Mouse (Mus musculus): ENCODE measurements around the gene Atg4a.

DNA sequence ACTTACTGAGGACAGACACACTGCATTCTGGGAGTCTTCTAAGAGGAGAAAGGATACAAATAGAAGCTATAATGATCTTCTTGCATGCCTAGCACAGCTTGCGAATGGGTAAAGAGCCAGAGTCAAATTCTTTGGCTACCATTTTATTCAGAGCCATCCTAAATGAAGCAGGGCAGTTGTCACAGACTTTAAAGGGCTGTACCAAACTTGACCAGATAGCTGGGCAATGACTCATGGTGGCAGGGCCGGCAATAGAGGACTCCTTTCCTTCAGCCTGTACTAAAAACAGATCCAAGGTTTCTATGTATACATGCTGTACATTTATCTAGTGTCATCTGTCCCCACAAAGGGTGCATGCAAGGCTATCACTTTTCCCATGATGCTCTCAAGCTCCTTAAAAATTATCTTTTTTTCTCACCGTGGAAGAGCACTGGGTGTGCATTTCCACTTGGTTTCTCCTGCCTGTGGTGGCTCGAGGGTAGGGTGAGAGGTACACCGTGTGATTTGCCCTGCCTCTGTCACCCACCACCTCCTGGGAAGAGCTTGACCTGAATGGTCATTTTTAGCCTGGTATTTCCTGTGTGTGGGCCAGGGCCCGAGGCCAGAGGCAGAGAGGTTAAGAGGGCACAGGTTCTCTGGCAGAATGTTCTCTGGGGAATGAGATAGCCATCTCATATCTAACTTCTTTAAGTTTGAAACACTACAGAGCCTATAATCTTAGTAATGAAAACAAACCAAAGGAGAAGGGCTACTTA lies 26.7 kb downstream of the Atg4a start:
- TF ChIP-seq CTCF (IDR thresholded peaks at IDR 0.05; ENCODE audit: low read depth) (no peak), EP300 (IDR thresholded peaks at IDR 0.05; ENCODE audit: low read depth) (no peak)
